Mouse (Mus musculus): ENCODE measurements around the gene Rsrc1.
A peak's percentile ranks its signal among the peaks of the same experiment; 100 is the strongest.

Rsrc1 gene

GRCm38 (mm10) chr3:66981101-66981661 lies at the start of gene Rsrc1:
Gene Rsrc1 (plus strand): TSS chr3:66981390.
- DNase-seq (ENCODE audit: low read depth in 2 of 2, low spot score in 2 of 2), result no peak

DNA sequence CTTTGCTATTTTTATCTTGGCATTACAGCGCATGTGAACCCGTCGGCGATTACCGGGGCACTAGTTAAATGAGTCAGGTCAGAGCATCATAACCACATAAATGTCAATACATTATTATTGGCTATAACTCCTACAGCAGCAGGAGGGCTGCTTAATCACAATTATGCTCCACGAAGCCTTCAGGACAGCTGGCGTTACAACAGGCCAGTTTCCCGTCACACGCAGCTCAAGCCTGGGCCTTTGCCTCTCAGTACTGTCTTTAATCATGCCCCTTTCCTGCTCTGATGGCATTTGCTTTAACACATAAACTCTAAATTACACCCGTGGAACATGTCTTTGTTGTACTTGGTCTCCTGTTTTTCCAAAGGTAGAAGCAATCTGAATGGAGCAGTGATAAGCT lies 41.5 kb upstream of the Rsrc1 start:
- DNase-seq (ENCODE audit: low read depth in 2 of 2, low spot score in 2 of 2), result no peak

- no peak for DNase-seq (ENCODE audit: low read depth in 2 of 2, low spot score in 2 of 2)
Measured at GRCm38 (mm10) chr3:66955126-66955525, 26.1 kb upstream of the Rsrc1 start.

DNA sequence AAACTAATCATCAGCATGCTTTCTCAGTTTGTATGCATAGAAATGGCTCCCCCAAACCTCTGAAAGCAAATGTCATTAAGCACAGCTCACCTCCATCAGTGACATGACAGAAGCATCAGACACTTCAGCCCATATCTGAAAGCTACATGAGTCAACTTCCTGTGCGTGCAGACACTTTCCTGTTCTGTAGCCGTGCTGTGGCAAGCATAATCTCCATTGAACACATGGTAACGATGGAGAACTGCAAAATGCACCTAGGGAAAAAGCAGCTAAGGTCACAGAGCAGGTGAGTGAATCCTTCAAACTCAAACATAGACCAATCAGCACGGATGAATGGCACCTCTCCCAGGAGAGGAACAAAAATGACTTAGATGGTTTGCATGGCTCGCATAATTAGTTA lies 21.2 kb upstream of the Rsrc1 start:
- DNase-seq (ENCODE audit: low read depth in 2 of 2, low spot score in 2 of 2), result no peak

DNA sequence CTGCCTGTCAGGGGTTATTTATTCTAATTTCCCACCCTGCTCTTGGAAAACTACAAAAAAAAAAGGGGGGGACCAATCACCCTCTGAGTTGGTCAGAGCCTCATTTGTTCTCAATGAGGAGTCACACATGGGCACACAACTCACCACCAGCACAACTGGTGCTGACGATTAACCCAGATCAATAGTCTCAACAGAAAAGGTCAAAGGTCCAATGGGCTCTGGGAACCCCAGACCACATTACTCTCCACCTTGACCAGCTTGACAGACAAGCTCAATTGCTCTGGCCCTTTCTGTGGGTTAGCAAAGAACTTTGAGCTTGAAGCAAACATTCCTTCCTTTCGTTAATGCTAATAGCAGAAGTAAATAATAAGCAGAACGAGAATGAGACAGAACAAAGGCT lies 16.3 kb upstream of the Rsrc1 start:
- DNase-seq (ENCODE audit: low read depth in 2 of 2, low spot score in 2 of 2), result no peak

GRCm38 (mm10) chr3:66967508-66967907 lies 13.7 kb upstream of the Rsrc1 start:
- no peak for DNase-seq (ENCODE audit: low read depth in 2 of 2, low spot score in 2 of 2)

DNA sequence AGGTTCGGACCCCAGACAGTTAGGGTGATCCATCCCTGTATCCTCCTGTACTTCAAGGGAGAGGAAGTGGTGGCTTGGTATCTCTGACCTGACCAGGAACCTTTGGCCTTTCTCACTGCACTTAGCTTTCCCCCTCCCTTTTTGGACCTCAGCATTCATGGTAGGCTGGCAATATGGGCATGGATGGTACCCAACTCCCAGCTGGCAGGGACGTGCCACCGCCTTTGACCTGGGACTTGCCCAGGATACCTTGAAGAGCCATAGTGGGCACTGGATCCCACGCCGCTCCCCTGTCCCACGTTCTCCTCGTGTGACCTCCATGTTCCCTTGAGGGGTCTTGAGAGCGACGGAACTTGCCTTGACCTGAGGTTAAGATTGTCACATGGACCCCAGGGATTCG lies 10.9 kb upstream of the Rsrc1 start:
- no peak for DNase-seq (ENCODE audit: low read depth in 2 of 2, low spot score in 2 of 2)

DNA sequence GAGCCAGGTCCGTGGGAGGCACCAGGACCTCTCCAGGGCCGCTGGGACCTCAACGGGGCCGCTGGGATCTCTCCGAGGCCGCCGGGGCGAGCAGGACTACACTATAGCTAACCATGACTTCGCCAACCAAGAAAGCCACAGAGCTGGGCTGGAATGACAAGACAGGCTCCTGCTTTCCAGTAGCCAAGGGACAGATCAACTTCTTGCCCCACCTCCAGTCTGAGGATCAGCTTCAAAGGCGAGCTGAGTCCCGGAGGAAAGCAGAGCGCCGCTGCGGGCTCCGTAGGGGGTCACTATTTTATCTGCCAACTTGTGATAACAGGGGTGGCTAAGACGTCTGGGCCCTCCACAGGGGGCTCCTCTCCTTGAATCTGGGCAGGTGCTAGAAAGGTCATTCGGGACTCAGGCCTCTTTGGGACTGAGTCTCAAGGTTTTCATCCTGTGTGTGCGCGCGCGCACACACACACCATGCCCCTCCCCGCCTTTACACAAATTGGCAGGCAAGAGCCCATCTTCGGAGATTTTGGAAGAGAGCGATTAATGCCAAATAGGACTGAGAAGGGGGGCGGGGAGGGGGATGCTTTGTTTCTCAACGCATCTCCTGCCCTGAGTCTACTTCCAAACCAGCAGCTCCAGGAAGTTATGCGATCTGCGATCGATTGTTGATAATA lies 10.4 kb upstream of the Rsrc1 start:
- no peak for DNase-seq (ENCODE audit: low read depth in 2 of 2, low spot score in 2 of 2)

GRCm38 (mm10) chr3:66972191-66972950 lies 8.8 kb upstream of the Rsrc1 start:
- no peak for DNase-seq (ENCODE audit: low read depth in 2 of 2, low spot score in 2 of 2)

GRCm38 (mm10) chr3:66973391-66973943 lies 7.7 kb upstream of the Rsrc1 start:
- no peak for DNase-seq (ENCODE audit: low read depth in 2 of 2, low spot score in 2 of 2)

- DNase-seq (ENCODE audit: low read depth in 2 of 2, low spot score in 2 of 2), result no peak
Measured at GRCm38 (mm10) chr3:66974501-66974900, 6.7 kb upstream of the Rsrc1 start.

DNA sequence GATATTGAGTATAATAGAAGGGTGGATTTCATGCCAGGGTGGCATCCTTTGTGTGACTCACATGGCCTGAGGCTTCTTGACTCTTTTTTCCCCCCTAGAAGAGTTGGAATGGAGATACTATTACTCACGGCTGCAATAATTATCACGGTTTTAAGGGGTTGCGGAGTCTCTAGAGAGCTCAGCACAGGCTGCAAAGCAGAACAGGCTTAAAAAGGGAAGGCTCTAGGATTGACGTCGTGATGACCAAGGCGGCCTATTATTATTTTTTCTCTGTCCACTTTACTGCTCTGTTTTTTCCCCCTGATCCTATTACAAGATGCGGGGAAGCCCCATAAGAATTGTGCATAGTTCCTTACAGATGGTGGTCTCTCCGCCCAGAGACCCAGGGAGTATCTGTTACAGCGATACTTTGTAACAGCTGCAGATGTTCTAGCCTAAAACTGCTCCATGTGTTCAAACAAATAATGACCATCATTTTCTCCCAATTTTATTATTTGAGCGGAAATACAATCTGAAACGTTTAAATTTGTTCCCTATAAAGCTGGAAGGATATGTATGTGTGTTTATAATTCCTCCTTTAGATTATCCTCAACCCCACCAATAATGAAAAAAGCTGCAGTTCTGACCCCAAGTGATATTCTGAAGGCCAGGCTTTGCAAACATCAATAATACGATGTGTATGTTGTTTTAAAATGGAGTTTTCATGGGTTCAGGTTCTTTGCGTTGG lies 4.1 kb upstream of the Rsrc1 start:
- no peak for DNase-seq (ENCODE audit: low read depth in 2 of 2, low spot score in 2 of 2)

DNA sequence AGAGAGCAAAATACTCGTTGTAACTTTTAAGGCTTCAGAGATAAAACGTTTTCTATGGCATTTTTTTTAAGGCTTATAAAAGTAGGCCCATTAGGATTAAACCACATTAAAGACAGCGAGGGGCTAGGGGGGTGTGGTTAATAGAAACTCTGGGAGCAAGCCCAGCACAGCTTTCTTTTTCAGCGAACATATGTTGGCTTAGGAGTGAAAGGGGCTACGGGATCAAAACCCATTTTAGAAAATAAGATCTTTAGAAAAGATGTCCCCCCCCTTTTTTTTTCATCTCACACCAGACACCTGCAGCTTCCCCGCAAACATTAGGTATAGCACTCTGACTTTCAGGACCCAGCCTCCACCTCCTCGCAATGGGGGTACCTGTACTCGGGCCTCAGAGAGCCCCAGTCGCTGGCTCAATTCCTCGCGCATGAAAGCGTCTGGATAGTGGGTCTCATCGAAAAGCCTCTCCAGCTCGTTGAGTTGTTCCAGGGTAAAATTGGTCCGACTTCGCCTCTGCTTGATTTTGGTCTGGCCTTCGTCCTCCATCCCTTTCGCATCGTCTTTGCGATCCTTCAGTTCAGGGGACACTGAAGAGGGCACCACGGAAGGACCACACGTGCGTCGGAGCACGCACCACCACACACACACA lies 3.3 kb upstream of the Rsrc1 start:
- no peak for DNase-seq (ENCODE audit: low read depth in 2 of 2, low spot score in 2 of 2)

GRCm38 (mm10) chr3:66978457-66979381 lies 2.5 kb upstream of the Rsrc1 start:
- DNase-seq (ENCODE audit: low read depth in 2 of 2, low spot score in 2 of 2), result no peak

DNA sequence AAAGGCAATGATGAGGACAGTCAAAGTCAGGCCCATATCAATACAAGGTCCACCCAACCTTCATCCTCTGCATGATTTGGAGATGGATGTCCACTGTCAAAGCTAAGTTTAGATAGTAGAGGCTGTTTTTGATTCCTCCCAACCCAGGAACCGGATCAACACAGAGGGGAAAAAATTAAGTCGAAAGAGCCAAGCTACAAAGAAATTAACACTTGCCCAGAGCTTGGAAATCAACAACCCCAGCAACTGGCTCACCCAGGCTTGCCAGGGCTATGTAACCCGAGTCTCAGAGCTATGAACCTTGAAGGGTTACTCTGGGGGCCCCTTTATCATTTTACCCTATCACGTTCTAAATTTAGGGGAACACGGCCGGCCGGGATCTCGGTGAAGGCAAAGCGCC lies 1.7 kb upstream of the Rsrc1 start:
- no peak for DNase-seq (ENCODE audit: low read depth in 2 of 2, low spot score in 2 of 2)

DNA sequence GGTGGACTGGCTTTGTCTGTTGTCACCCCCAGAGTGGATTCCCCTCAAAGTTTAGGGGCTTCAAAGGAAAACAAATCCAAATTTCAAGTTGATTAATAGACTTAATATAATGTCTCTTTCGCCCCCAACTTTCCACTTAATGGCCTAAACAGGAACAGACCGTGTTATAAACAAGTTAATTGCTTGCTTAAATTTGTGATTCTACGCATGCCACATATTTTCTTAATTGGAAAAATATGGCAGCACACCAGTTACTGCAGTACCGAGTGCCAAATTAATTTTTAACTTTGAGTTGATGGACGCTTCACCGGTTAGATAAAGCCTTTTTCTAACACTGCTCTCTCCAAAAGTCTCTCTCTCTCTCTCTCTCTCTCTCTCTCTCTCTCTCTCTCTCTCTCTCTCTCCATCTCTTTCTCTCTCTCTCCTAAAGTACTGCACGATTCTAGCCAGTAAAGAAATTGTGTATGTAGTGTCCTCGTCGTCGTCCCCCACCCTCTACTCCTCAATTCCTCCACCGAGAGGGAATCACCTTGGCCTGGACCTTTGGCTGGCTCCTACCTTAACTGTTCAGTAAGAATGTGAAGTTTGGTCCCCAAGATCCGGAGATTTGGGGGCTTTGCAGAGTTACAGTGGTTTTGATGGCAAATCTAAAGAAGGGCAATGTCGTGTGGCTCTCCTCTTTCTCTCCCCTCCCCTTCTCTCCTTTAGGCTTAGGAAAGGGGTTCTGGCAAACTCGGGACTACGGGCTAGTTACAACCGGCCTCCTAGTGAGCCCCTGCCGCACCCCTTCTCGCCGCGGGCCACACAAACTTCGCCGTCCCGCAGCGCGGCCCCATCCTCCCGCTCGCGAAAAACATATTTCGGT lies 847 bp upstream of the Rsrc1 start:
- DNase-seq (ENCODE audit: low read depth in 2 of 2, low spot score in 2 of 2), result no peak

DNA sequence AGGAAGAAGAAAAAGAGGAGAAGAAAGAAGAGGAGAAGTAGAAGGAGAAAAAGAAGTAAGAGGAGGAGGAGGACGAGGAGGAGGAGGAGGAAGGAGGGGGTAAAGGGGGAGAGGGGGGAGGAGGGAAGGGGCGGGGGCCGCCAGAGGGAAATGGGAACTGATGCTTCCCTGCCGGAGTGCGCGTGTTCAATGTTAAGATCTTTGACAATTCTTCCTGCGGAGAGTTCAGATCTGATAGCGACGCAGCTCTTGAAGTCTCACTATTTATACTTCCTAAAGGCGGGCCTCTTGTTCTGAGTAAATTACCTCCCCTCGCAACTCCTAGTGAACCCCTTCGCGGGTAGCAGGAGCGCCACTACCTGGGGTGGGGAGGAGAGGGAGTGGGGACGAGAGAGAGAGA lies 516 bp downstream of the Rsrc1 start, which contains the start of gene Shox2:
Shox2 (minus strand) TSS at position 66 of the 400 bp plus-strand sequence.
- no peak for DNase-seq (ENCODE audit: low read depth in 2 of 2, low spot score in 2 of 2)

- DNase-seq (ENCODE audit: low read depth in 2 of 2, low spot score in 2 of 2), result peak; percentile 44 to 45
Measured at GRCm38 (mm10) chr3:66982181-66982911, 1.2 kb downstream of the Rsrc1 start.

Data from CD8-positive naive resting alpha-beta T cell, adult 2 months (primary cell).